Mouse (Mus musculus): ENCODE data around the gene Egln3. TPM values are rescaled to one million over a fixed set of nuclear protein-coding genes. Genes with fewer than 3 reads are reported as not detected.

Egln3 gene
- 5.4 and 6.1 TPM in 2 replicates for polyA plus RNA-seq (2016; fragmentation: Nextera tagmentation; extraction: Ambion mirVana)

DNA sequence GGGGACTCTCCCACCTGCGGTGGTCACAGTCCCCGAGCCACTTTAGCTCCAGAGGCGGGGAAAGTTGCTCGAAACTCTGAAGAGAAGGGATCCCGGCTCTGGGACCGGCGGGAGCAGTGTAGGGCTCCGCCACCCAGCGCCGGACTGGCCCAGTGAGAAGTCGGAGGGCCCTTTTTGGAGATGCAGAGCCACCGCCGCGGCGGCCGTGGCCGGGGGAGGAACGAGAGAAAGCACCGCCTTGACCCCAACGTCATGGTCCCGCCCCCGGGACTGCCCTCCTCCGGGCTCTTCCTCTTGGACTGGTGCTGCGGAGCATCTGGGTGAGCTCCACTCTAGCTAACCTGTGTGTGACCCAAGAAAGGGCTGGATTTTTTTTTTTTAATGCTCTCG lies at the start of gene Egln3:
Egln3 (minus strand) TSS at position 205 of the 390 bp plus-strand sequence.
- peak; percentile 93 for DNase-seq (ENCODE audit: low spot score)
- under 1% methylated on average over 25 of the region's 25 CpGs for WGBS
- Histone ChIP-seq H3K36me3 (no peaks in the 10 kb centered on the region), H3K4me1 (peaks cover 31% of the 10 kb centered on the region), H3K4me3 (peak within 1 kb of the TSS; percentile 70), H3K27me3 (ENCODE audit: insufficient read depth, poor library complexity, severe bottlenecking) (peaks cover 16% of the 10 kb centered on the region; the same call in 1 of the 2 replicates), H3K9me3 (no peaks in the 10 kb centered on the region), H3K27ac (peak within 1 kb of the TSS; percentile 82)

- H3K4me1 ChIP-seq: 0 out of 2 replicates have a peak, but pooled peaks cover 4% of the 10 kb centered on the region
These were observed 49.8 kb upstream of the Egln3 start for GRCm38 (mm10) chr12:54253449-54253848.

GRCm38 (mm10) chr12:54251942-54252400 lies 48.3 kb upstream of the Egln3 start:
- 82% methylated on average over 9 of the region's 9 CpGs for WGBS
- DNase-seq (ENCODE audit: low spot score): no peak
- Histone ChIP-seq H3K27me3 (ENCODE audit: insufficient read depth, poor library complexity, severe bottlenecking) (no peaks in the 10 kb centered on the region), H3K27ac (no peak overlapping the region), H3K4me1 (0 out of 2 replicates have a peak, but pooled peaks cover 4% of the 10 kb centered on the region), H3K9me3 (no peaks in the 10 kb centered on the region), H3K4me3 (no peak overlapping the region), H3K36me3 (no peaks in the 10 kb centered on the region)

More at GRCm38 (mm10) chr12:54253449-54253848, 49.8 kb upstream of the Egln3 start:
- Histone ChIP-seq H3K4me3 (no peak overlapping the region), H3K9me3 (no peaks in the 10 kb centered on the region), H3K36me3 (no peaks in the 10 kb centered on the region), H3K27me3 (ENCODE audit: insufficient read depth, poor library complexity, severe bottlenecking) (no peaks in the 10 kb centered on the region), H3K27ac (no peak overlapping the region)
- no peak for DNase-seq (ENCODE audit: low spot score)
- WGBS: 77% methylated on average over 4 of the region's 4 CpGs

DNA sequence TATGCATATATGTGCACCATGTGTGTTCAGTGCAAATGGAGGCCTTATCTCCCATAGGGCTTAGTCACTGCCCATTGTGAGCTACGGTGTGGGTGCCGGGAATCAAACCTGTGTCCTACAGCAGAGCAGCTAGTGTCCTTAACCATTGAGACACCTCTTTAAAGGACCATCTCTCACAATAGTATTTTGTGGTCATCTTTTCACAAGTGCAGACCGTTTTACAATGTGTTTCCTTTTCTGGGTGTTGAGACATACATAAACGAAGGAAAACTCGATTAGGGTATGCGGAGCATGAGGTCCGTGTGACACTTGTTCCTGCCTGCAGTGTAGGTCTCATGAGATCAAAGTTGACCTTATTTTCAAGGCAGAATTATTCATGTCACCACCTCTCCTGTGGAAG lies 44.2 kb upstream of the Egln3 start:
- no peak overlapping the region for H3K27ac ChIP-seq

GRCm38 (mm10) chr12:54243158-54243557 lies 39.5 kb upstream of the Egln3 start:
- Histone ChIP-seq H3K4me3 (no peak overlapping the region), H3K4me1 (no peaks in the 10 kb centered on the region; the same call in 1 of the 2 replicates)
- no peak for DNase-seq (ENCODE audit: low spot score)

More for the DNA sequence above, 44.2 kb upstream of the Egln3 start:
- Histone ChIP-seq H3K4me3 (no peak overlapping the region), H3K9me3 (no peaks in the 10 kb centered on the region), H3K27me3 (ENCODE audit: insufficient read depth, poor library complexity, severe bottlenecking) (no peaks in the 10 kb centered on the region), H3K36me3 (no peaks in the 10 kb centered on the region), H3K4me1 (no peaks in the 10 kb centered on the region)
- WGBS: 89% methylated on average over 7 of the region's 7 CpGs
- no peak for DNase-seq (ENCODE audit: low spot score)

GRCm38 (mm10) chr12:54241976-54242375 lies 38.3 kb upstream of the Egln3 start:
- Histone ChIP-seq H3K27me3 (ENCODE audit: insufficient read depth, poor library complexity, severe bottlenecking) (no peaks in the 10 kb centered on the region), H3K9me3 (no peaks in the 10 kb centered on the region), H3K36me3 (no peaks in the 10 kb centered on the region), H3K4me3 (no peak overlapping the region), H3K4me1 (no peaks in the 10 kb centered on the region; the same call in 1 of the 2 replicates), H3K27ac (no peak overlapping the region)
- no peak for DNase-seq (ENCODE audit: low spot score)
- WGBS: 78% methylated on average over 6 of the region's 6 CpGs

More at GRCm38 (mm10) chr12:54243158-54243557, 39.5 kb upstream of the Egln3 start:
- no peak overlapping the region for H3K27ac ChIP-seq
- WGBS: 84% methylated on average over 5 of the region's 5 CpGs
- H3K9me3 ChIP-seq: no peaks in the 10 kb centered on the region
- no peaks in the 10 kb centered on the region for H3K36me3 ChIP-seq
- no peaks in the 10 kb centered on the region for H3K27me3 ChIP-seq (ENCODE audit: insufficient read depth, poor library complexity, severe bottlenecking)

DNA sequence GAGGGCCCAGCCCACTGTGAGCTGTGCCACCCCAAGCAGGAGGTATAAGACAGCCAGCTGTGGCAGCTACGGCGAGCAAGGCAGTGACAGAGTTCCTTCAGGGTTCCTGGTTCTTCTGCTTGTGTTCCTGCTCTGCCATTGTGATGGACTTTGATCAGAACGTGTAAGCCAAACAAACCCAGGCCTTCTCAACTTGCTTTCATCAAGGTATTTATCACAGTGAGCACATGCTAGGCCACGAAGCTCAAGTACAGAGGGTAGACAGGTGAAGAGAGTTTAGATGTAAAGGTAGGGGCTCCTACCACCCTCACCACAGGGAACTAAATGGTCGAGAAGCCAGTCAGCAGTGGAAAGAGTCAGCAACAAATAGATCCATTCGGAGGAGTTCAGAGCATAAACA lies 30.1 kb upstream of the Egln3 start:
- DNase-seq (ENCODE audit: low spot score): no peak
- 0 out of 2 replicates have a peak, but pooled peaks cover 6% of the 10 kb centered on the region for H3K4me1 ChIP-seq
- H3K27ac ChIP-seq: no peak overlapping the region
- H3K27me3 ChIP-seq (ENCODE audit: insufficient read depth, poor library complexity, severe bottlenecking): no peaks in the 10 kb centered on the region
- 79% methylated on average over 6 of the region's 6 CpGs for WGBS
- no peaks in the 10 kb centered on the region for H3K9me3 ChIP-seq
- no peaks in the 10 kb centered on the region for H3K36me3 ChIP-seq
- H3K4me3 ChIP-seq: no peak overlapping the region

DNA sequence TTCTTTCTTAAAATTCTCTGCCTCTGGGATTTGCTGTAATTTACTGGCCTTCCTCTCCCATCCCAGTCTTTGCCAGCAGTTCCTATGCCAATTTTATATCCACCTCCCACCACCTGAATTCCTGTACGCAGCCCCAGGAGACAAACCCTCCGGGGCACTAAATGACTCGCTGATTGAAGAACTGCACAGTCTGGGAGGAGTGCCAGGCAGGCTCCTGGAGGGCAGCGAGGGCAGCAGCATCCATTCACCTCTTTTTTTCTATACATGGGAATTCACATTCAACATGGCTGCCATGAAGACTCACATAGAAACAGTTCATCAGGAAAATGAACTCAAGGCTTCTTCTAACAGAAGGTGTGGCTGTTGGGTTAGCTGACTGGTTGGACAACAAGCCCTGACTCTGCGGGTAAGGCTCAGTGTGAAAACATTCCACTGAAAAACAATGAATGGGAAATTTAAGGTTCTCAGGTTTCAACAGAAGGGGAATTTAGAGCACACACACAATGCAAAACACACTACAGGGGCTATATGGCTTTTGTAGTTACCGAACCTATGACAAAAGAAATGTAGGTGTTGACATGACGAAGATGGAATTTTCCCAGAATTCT lies 29.4 kb upstream of the Egln3 start:
- WGBS: 73% methylated on average over 7 of the region's 7 CpGs
- DNase-seq (ENCODE audit: low spot score): no peak
- Histone ChIP-seq H3K27me3 (ENCODE audit: insufficient read depth, poor library complexity, severe bottlenecking) (no peaks in the 10 kb centered on the region), H3K27ac (no peak overlapping the region), H3K4me1 (0 out of 2 replicates have a peak, but pooled peaks cover 6% of the 10 kb centered on the region), H3K4me3 (no peak overlapping the region), H3K9me3 (no peaks in the 10 kb centered on the region), H3K36me3 (no peaks in the 10 kb centered on the region)

DNA sequence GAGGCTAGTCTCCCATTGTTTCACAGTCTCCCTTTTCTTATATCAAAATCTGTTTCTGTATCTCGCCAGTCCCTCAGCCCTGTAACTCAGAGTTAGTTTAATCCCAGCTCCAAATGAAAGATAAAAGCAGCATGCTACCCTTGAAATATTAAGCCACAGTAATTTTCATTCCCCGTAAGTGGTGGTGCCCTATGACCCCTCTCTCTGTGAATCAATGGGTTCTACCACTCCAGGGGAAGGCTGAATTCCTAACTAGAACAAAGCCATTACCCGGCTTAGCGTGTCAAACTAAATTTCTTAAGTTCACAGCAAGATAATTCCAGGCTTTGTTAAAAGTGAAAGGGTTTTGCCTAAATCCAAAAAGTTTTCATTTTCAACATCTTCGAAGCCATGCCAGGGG lies 28.8 kb upstream of the Egln3 start:
- Histone ChIP-seq H3K36me3 (no peaks in the 10 kb centered on the region), H3K4me3 (no peak overlapping the region), H3K9me3 (no peaks in the 10 kb centered on the region), H3K4me1 (0 out of 2 replicates have a peak, but pooled peaks cover 6% of the 10 kb centered on the region), H3K27ac (no peak overlapping the region), H3K27me3 (ENCODE audit: insufficient read depth, poor library complexity, severe bottlenecking) (no peaks in the 10 kb centered on the region)
- no peak for DNase-seq (ENCODE audit: low spot score)
- 84% methylated on average over 5 of the region's 5 CpGs for WGBS

DNA sequence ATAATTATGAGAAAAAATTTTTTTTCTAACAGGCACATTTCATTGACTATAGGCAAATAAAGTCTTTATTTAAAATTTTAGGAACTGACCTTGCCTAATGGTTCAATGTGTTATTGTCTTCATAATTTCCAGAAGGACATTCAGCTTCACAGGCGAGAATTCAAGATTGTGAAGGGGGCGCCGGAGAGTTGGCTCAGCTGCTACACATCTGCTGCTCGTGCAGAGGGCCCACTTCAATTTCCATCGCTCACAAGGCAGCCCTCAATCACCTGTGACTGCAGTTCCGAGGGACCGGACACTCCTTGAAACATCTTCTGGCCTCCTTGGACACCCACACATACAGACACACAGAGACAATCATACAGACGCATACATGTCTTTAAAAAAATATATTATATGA lies 23.9 kb upstream of the Egln3 start:
- no peak for DNase-seq (ENCODE audit: low spot score)
- H3K4me1 ChIP-seq: 0 out of 2 replicates have a peak, but pooled peaks cover 4% of the 10 kb centered on the region
- 77% methylated on average over 8 of the region's 8 CpGs for WGBS

DNA sequence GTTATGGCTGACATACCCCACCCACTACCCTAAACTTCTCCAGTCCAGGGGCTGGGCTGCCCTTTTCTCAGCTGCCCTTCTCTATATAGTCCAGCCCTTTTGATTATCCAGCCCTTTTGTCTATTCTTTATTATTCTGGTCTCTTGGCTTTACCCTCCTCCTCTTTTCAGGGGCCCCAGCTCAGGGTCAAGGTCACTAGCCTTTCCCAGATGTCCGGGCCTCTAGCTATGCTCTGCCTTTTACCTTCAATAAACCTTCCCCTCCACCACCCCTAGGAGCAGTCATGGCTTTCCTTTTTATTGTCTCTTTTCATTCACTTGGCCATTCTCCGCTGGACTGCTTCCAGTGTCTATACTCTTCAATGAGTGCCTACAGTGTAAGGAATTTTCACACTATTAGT lies 22.7 kb upstream of the Egln3 start:
- 85% methylated on average over 2 of the region's 2 CpGs for whole genome bisulfite sequencing
- no peaks in the 10 kb centered on the region for H3K36me3 ChIP-seq
- H3K4me1 ChIP-seq: 0 out of 2 replicates have a peak, but pooled peaks cover 3% of the 10 kb centered on the region
- no peaks in the 10 kb centered on the region for H3K9me3 ChIP-seq
- H3K27me3 ChIP-seq (ENCODE audit: insufficient read depth, poor library complexity, severe bottlenecking): no peaks in the 10 kb centered on the region
- H3K27ac ChIP-seq: no peak overlapping the region
- no peak for DNase-seq (ENCODE audit: low spot score)
- no peak overlapping the region for H3K4me3 ChIP-seq

More for the DNA sequence above, 23.9 kb upstream of the Egln3 start:
- H3K9me3 ChIP-seq: no peaks in the 10 kb centered on the region
- no peak overlapping the region for H3K4me3 ChIP-seq
- H3K27me3 ChIP-seq (ENCODE audit: insufficient read depth, poor library complexity, severe bottlenecking): no peaks in the 10 kb centered on the region
- H3K27ac ChIP-seq: no peak overlapping the region
- no peaks in the 10 kb centered on the region for H3K36me3 ChIP-seq

- Histone ChIP-seq H3K27me3 (ENCODE audit: insufficient read depth, poor library complexity, severe bottlenecking) (no peaks in the 10 kb centered on the region), H3K4me3 (no peak overlapping the region), H3K4me1 (no peaks in the 10 kb centered on the region), H3K36me3 (no peaks in the 10 kb centered on the region), H3K27ac (no peak overlapping the region), H3K9me3 (no peaks in the 10 kb centered on the region)
- 70% methylated on average over 4 of the region's 4 CpGs for WGBS
- DNase-seq (ENCODE audit: low spot score): no peak
These were observed 21.9 kb upstream of the Egln3 start for GRCm38 (mm10) chr12:54225610-54226009.

DNA sequence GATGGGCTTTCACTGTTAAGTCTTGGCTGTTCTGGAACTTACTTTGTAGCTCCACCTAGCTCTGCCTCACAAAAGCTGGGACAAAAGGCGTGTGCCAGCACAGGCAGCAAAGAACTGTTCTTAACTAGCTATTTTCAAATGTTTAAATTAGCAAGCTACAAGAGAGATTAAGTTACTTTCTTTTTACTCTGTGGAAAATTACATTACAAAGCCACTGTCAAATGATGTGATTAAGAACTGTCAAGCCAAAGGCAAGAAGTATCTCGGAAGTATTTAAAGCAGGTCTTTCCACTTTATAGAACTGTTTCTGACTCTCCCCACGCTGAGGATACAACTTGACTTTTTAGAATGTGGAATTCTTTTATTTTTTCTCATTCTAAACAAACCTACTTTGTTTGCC lies 21.4 kb upstream of the Egln3 start:
- H3K27ac ChIP-seq: no peak overlapping the region
- no peaks in the 10 kb centered on the region for H3K36me3 ChIP-seq
- WGBS: 56% methylated on average over 3 of the region's 3 CpGs
- no peaks in the 10 kb centered on the region for H3K9me3 ChIP-seq
- no peak overlapping the region for H3K4me3 ChIP-seq
- H3K4me1 ChIP-seq: no peaks in the 10 kb centered on the region
- H3K27me3 ChIP-seq (ENCODE audit: insufficient read depth, poor library complexity, severe bottlenecking): no peaks in the 10 kb centered on the region
- DNase-seq (ENCODE audit: low spot score): no peak

Data from heart, embryonic 10.5 days (tissue).